Mouse (Mus musculus) stomach, embryonic 14.5 days (tissue): ENCODE measurements around the gene Ctdsp2. TPM values are rescaled to one million over a fixed set of nuclear protein-coding genes. Genes with fewer than 3 reads are reported as not detected.

Experiments
- ATAC-seq: fragments of 200-750 bp; cut with Nextera tagmentation; 2 replicates; pipeline ENCODE4 v1.8.0; 2017; ENCODE audit warnings: low read depth, moderate TSS enrichment; ENCODE audit not compliant: insufficient number of reproducible peaks, insufficient read depth, low FRiP score
- H3K27ac ChIP-seq: fragments of 300-500 bp; sonication (generic); 2 replicates; pipeline ENCODE4 v1.5.1; 2014; ENCODE audit warnings: mild to moderate bottlenecking, low read length, moderate library complexity, mixed read lengths
- H3K27me3 ChIP-seq: fragments of 300-500 bp; sonication (generic); 2 replicates; pipeline ENCODE4 v1.6.1; 2014; ENCODE audit warnings: low read length, control low read depth, mixed read lengths; ENCODE audit not compliant: control insufficient read depth, insufficient read depth
- H3K36me3 ChIP-seq: fragments of 300-500 bp; sonication (generic); 2 replicates; pipeline ENCODE4 v1.6.1; 2014; ENCODE audit warnings: mild to moderate bottlenecking, control low read depth, low read length, moderate library complexity, mixed read lengths; ENCODE audit not compliant: control insufficient read depth, insufficient read depth
- H3K4me1 ChIP-seq: fragments of 300-500 bp; sonication (generic); 2 replicates; pipeline ENCODE4 v1.6.1; 2014; ENCODE audit warnings: low read length, control low read depth, mixed read lengths; ENCODE audit not compliant: control insufficient read depth, insufficient read depth
- H3K4me2 ChIP-seq: fragments of 300-500 bp; sonication (generic); replicated peaks from 2 replicates; pipeline ENCODE4 v1.6.1; 2014; ENCODE audit warnings: low read depth, low read length, control low read depth
- H3K4me3 ChIP-seq: fragments of 300-500 bp; sonication (generic); 2 replicates; pipeline ENCODE4 v1.5.1; 2014; ENCODE audit warnings: low read depth, low read length, control low read depth
- H3K9ac ChIP-seq: fragments of 300-500 bp; sonication (generic); replicated peaks from 2 replicates; pipeline ENCODE4 v1.6.1; 2014; ENCODE audit warnings: low read depth, mild to moderate bottlenecking, control low read depth, low read length, moderate library complexity, mixed read lengths
- H3K9me3 ChIP-seq: fragments of 300-500 bp; sonication (generic); 2 replicates; pipeline ENCODE4 v1.6.1; 2016; ENCODE audit warnings: low read depth, low read length, control low read depth; ENCODE audit not compliant: control insufficient read depth
- WGBS: fragments of 180-500 bp; shearing (Covaris S2); extraction: QIAGEN DNeasy Blood & Tissue Kit; methylation state at CpG from one replicate; pipeline ENCODE4 v1.1.7; 2014; 5-methylcytosine and 5-hydroxymethylcytosine counted together
- microRNA counts: library from miRNA; unstranded; fragments of <30 nt; microRNA quantifications from one replicate; lab custom pipeline; 2016
- microRNA-seq: library from miRNA; unstranded; fragments of <30 nt; microRNA quantifications from one replicate; pipeline ENCODE4, GENCODE M21; 2016
- polyA plus RNA-seq: library from polyadenylated mRNA; unstranded; fragments of >200 nt; fragmentation: Nextera tagmentation; extraction: Ambion mirVana; gene quantifications from 2 replicates; pipeline ENCODE4 v1.2.1, GENCODE M21; 2014

Gene Ctdsp2
- polyA plus RNA-seq, 1 experiment from 2014 or later, result 107 TPM

DNA sequence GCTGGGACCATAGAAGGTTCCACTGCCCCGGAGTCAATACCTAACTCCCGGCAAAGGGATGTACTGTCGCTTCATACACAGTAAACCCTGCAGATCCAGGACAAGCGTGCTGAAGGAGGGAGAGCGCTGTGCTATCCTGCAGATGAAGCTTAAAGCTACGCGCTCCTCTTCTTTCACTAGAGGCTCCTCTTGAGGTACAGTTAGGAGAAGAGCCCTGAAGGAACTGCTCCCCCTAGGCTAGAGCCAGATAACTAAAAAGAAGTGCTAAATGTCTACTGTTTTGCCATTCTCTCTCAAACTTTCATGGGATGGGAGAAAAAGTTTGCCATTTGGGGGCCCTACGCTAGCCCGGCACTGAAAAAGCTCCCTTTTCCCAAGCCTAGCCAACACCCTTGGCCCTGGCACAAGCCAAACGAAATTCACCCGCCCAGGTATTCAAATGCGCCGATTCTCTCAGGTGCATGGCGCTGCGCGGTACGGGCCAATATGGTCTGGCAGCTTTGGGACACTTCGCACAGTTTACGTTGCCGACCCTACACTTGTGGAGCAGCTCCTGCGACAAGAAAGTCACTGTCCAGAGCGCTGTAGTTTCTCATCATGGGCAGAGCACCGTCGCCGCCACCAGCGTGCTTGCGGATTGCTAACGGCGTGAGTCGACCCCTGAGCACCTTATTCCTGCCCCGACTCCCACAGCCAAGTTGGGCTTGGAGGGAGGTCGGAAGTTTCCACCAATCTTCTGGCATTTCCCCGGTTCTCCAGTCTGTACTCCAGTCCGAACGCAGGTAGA, 70.3 kb downstream of the Ctdsp2 start:
- peaks cover 32% of the 10 kb centered on the region for H3K27me3 ChIP-seq

More for the DNA sequence above, 70.3 kb downstream of the Ctdsp2 start:
- peak overlapping the region; percentile 33 for H3K4me2 ChIP-seq
- no peak overlapping the region for H3K9ac ChIP-seq
- H3K4me1 ChIP-seq, result 0 out of 2 replicates have a peak, but pooled peaks cover 7% of the 10 kb centered on the region
- H3K27ac ChIP-seq, result no peak overlapping the region
- H3K4me3 ChIP-seq, result 0 out of 2 replicates have a peak overlapping the region, but pooled peaks have one; percentile 12
- WGBS, result 4% methylated on average over 35 of the region's 35 CpGs
- peaks cover 2% of the 10 kb centered on the region; the same call in 1 of the 2 replicates for H3K36me3 ChIP-seq
- ATAC-seq, result no peak
- no peaks in the 10 kb centered on the region for H3K9me3 ChIP-seq

MicroRNA genes within 50 kb of the gene (microRNA counts, 519-probe panel; counts per million panel counts)
- microRNA mmu-miR-26a (lab: Ali Mortazavi, UCI) (3,008 counts per million, percentile 53 among the panel's probes with 10 or more counts), microRNA mmu-miR-546 (lab: Ali Mortazavi, UCI) (not detected)

Small RNAs within 50 kb of the gene (microRNA-seq; reads per million reads assigned to microRNA genes)
- gene Mir26a-2, result 61.4 reads per million, percentile 42 among the genes with 10 or more reads in this experiment
- gene Mir546, result not detected

Other genes with a start within 250 kb of the Ctdsp2 start
- 19.0 and 20.3 TPM in 2 replicates for gene Atp23, start 77.4 kb upstream of the Ctdsp2 start, polyA plus RNA-seq
- 0.29 and 0.58 TPM in 2 replicates for gene Avil, start 22.0 kb downstream of the Ctdsp2 start, polyA plus RNA-seq
- gene Tsfm, start 52.1 kb downstream of the Ctdsp2 start, polyA plus RNA-seq, result 78.6 and 83.7 TPM in 2 replicates
- 65.5 and 70.6 TPM in 2 replicates for gene Mettl1, start 62.7 kb downstream of the Ctdsp2 start, polyA plus RNA-seq
- gene Eef1akmt3, start 62.8 kb downstream of the Ctdsp2 start, polyA plus RNA-seq, result 0.80 and 1.1 TPM in 2 replicates
- gene Cyp27b1, start 69.5 kb downstream of the Ctdsp2 start, polyA plus RNA-seq, result 0.13 and 0.18 TPM in 2 replicates
- 2.0 and 2.3 TPM in 2 replicates for gene March9, start 81.5 kb downstream of the Ctdsp2 start, polyA plus RNA-seq
- 1,788 and 1,817 TPM in 2 replicates for gene Cdk4, start 84.8 kb downstream of the Ctdsp2 start, polyA plus RNA-seq
- gene Tspan31, start 91.5 kb downstream of the Ctdsp2 start, polyA plus RNA-seq, result 124 and 141 TPM in 2 replicates
- 0.27 and 0.56 TPM in 2 replicates for gene Agap2, start 96.6 kb downstream of the Ctdsp2 start, polyA plus RNA-seq
- 47.8 and 52.7 TPM in 2 replicates for gene Os9, start 142.4 kb downstream of the Ctdsp2 start, polyA plus RNA-seq
- gene B4galnt1, start 186.5 kb downstream of the Ctdsp2 start, polyA plus RNA-seq, result 27.7 and 29.4 TPM in 2 replicates
- gene Slc26a10, start 201.9 kb downstream of the Ctdsp2 start, polyA plus RNA-seq, result 0.34 and 0.82 TPM in 2 replicates
- gene Arhgef25, start 211.4 kb downstream of the Ctdsp2 start, polyA plus RNA-seq, result 64.0 and 71.1 TPM in 2 replicates
- gene Dtx3, start 217.0 kb downstream of the Ctdsp2 start, polyA plus RNA-seq, result 123 and 125 TPM in 2 replicates
- 22.7 and 22.9 TPM in 2 replicates for gene Pip4k2c, start 232.9 kb downstream of the Ctdsp2 start, polyA plus RNA-seq